Mouse (Mus musculus) embryonic fibroblast, embryonic 13.5 days (primary cell): ENCODE data around the gene Pan2. TPM values are rescaled to one million over a fixed set of nuclear protein-coding genes. Genes with fewer than 3 reads are reported as not detected.
A peak's percentile ranks its signal among the peaks of the same experiment; 100 is the strongest.

ENCODE experiments used
- H3K27ac ChIP-seq: 2 replicates; pipeline ENCODE4 v1.5.1; 2012; ENCODE audit warnings: low read length, control low read depth, inconsistent platforms; ENCODE audit not compliant: insufficient read depth
- H3K4me1 ChIP-seq: 2 replicates; pipeline ENCODE4 v1.6.1; 2011; ENCODE audit warnings: low read length; ENCODE audit not compliant: control insufficient read depth, insufficient read depth
- H3K4me3 ChIP-seq: 2 replicates; pipeline ENCODE4 v1.5.1; 2011; ENCODE audit warnings: mild to moderate bottlenecking, control low read depth, low read length; ENCODE audit not compliant: insufficient read depth
- CTCF ChIP-seq: IDR thresholded peaks from 2 replicates; pipeline ENCODE4 v1.5.1; 2011; ENCODE audit warnings: mild to moderate bottlenecking, control low read depth, low read length, moderate library complexity, borderline replicate concordance; ENCODE audit not compliant: insufficient read depth
- POLR2A ChIP-seq: IDR thresholded peaks from 2 replicates; pipeline ENCODE4 v1.6.1; 2011; ENCODE audit warnings: low read depth, mild to moderate bottlenecking, control low read depth, low read length, moderate library complexity
- polyA plus RNA-seq: library from polyadenylated mRNA; stranded (reverse); fragments of >200 nt; gene quantifications from 2 replicates; pipeline ENCODE4 v1.2.4, GENCODE M21; 2011; ENCODE audit warnings: low read depth; ENCODE audit not compliant: missing spikeins, insufficient read length

Pan2 gene
- polyA plus RNA-seq, 1 experiment, result 14.2 TPM

DNA sequence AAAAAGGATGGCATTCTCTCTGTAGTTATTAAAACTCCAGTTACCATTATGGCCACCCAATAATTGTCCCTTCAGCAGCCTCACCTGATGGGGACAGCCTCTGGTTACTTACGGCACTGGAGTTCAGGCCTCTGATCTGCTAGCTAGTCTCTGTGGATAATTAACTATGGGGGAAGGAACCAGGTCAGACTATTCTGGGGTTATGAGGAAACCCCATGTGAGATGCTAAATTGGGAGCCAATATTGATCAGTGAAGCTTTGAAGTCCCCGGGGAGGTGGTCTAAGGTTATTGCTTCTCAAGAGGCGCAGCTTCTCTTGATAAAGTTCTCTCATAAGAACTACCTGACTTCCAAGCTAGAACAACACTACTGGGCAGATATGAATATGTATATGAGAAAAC, 33.1 kb downstream of the Pan2 start:
- TF ChIP-seq POLR2A (no peak), CTCF (no peak)
- Histone ChIP-seq H3K4me1 (peaks cover 5% of the 10 kb centered on the region), H3K4me3 (no peak overlapping the region), H3K27ac (no peak overlapping the region)

DNA sequence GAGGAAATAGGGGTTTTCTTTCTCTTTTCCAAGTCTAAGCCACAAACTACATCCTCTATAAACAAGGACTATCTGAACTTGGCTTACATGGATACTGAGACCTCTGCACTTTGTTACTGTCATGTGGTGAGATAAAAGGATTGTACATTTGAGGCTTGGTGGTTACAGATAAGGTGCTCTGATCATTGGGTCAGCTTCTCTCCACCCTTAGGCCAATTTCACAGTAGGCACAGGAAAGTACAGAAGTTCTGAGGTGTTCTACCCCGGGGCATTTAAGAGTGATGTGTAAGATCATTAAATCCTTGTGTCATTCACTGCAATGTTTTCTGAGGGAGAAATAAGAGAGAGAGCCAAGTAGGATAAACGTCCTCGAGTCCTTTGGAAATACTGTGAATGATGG, 33.5 kb downstream of the Pan2 start:
- Histone ChIP-seq H3K4me1 (peaks cover 5% of the 10 kb centered on the region), H3K4me3 (peak overlapping the region; percentile 54), H3K27ac (peak overlapping the region; percentile 67; the same call in 1 of the 2 replicates)
- TF ChIP-seq CTCF (no peak), POLR2A (no peak; the same call in 1 of the 2 replicates)

DNA sequence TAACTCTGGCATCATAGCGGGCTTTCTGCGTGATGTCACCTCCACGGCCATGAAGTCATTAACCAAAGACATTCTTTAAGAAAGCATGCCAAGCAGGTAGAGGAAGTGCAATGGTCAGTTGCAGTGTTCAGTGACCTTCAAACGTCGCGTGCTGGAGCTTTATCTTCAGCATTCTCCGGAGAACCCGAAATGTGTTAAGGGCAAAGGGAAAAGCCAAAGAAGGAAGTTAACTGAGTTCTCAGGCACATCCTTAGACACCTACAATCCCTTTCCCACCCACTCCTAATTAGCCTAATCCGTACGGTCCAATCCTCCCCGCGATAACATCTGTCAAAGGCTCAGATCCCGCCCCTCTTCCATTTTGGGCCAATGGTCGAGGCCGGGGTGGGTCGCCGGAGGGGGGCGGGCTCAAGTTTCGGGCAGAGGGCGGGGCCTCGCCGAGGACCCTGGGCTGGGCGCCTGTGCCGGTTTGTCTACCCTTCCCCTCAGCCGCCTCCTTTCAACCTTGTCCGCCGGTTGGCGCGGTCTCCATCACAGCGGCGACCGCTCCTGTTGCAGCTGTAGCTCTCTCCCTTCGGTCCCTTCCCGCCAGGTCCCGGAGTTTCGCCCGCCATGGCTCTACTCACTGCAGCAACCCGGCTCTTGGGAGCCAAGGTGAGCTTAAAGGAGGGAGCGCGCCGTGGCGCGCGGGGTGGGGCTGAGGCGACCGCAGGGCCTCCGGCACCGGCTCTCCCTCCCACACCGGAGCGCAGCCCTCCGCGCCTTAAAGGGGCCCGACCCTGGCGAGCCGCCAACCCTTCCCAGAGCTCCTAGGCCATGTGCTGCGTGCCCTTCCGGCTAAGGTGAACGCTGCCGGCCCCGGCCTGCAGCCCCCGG, 34.4 kb downstream of the Pan2 start, which contains the start of gene Cs:
Gene Cs, plus strand, starts transcription at position 429 of the 876 bp plus-strand sequence.
- peak within 1 kb of the TSS; percentile 67 for H3K27ac ChIP-seq
- H3K4me1 ChIP-seq, result peaks cover 5% of the 10 kb centered on the region
- H3K4me3 ChIP-seq, result peak within 1 kb of the TSS; percentile 92
- TF ChIP-seq POLR2A (peak; percentile 80), CTCF (no peak)

DNA sequence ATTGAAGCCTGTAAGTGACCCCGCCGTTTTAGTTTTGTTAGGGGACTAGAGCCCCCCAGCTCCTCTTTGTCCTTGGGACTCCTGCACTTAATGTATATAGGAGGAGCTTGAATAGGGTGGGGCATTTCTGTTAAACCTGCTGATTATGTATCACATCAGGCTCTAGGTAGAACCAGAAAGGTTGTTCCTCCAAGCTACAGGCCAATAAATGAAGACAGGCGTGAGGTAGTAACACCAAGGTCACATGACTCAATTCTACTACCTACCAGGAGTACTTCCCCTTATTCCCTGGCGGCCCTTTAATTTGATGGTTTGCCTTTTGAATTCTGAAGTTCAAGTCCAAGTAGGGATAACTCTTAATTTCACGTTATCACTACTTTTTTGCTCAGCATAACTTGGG, 35.3 kb downstream of the Pan2 start:
- Histone ChIP-seq H3K27ac (0 out of 2 replicates have a peak overlapping the region, but pooled peaks have one; percentile 53), H3K4me1 (peaks cover 6% of the 10 kb centered on the region)
- TF ChIP-seq POLR2A, result no peak
- TF ChIP-seq CTCF, result no peak

DNA sequence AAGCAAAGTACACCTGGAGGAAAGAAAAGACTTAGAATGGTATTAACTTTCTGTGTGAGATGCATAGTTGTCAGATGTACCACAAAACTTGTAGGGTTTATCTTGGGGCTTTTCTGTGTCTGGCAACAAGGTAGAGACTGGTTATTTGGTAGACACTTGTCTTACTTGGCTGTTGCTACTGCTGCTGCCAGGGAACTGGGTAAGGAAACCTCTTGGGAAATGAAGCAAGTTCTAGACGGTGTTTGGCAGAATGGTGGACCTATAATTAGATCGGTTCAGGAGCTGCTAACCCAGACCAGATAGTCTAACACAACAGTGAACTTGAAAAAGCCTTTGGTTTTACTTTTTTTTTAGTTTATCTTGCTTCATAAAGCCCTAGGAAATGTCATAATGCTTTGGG, 35.8 kb downstream of the Pan2 start:
- Histone ChIP-seq H3K4me1 (peaks cover 7% of the 10 kb centered on the region), H3K4me3 (peak overlapping the region; percentile 92), H3K27ac (no peak overlapping the region)
- TF ChIP-seq CTCF, result no peak
- TF ChIP-seq POLR2A, result no peak

More for the DNA sequence above, 35.3 kb downstream of the Pan2 start:
- H3K4me3 ChIP-seq, result peak overlapping the region; percentile 92

DNA sequence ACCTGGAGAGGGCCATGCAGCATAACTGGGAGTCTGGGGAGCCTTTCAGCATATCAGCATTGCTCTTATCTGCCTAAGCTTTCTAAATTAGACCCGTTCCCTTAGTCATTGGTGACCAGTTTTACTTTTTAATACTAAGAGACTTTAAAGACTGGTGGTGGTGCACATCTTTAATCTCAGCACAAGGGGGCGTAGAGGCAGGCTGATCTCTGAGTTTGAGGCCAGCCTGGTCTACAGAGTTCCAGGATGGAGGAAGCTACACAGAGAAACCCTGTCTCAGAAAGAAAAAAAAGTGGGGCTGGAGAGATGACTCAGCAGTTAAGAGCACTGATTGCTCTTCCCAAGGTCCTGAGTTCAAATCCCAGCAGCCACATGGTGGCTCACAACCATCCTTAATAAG, 37.1 kb downstream of the Pan2 start:
- no peak for TF ChIP-seq POLR2A
- no peak for TF ChIP-seq CTCF
- no peak overlapping the region for H3K4me3 ChIP-seq
- H3K27ac ChIP-seq, result no peak overlapping the region
- H3K4me1 ChIP-seq, result peaks cover 10% of the 10 kb centered on the region

DNA sequence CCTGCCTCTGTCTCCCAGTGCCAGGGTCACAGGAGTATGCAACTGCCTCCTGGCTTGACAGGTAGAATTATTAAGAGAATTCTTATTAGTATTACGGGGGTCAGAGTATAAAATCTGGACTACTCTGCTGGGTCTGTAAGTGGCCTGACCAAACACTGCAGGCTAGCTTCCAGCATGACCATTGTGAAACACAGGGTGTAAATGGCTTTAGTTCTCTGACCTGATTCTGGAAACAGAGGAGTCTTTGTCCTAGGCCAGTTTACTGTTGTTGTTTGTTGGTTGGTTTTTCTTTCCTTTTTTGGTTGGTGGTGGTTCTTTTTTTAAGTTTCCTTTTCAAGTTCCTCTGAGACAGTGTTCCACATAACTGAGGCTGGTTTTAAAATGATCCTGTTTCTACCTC, 40.3 kb downstream of the Pan2 start:
- peak overlapping the region; percentile 31; the same call in 1 of the 2 replicates for H3K27ac ChIP-seq
- no peak overlapping the region for H3K4me3 ChIP-seq
- TF ChIP-seq CTCF, result no peak
- no peak for TF ChIP-seq POLR2A
- H3K4me1 ChIP-seq, result peaks cover 17% of the 10 kb centered on the region

DNA sequence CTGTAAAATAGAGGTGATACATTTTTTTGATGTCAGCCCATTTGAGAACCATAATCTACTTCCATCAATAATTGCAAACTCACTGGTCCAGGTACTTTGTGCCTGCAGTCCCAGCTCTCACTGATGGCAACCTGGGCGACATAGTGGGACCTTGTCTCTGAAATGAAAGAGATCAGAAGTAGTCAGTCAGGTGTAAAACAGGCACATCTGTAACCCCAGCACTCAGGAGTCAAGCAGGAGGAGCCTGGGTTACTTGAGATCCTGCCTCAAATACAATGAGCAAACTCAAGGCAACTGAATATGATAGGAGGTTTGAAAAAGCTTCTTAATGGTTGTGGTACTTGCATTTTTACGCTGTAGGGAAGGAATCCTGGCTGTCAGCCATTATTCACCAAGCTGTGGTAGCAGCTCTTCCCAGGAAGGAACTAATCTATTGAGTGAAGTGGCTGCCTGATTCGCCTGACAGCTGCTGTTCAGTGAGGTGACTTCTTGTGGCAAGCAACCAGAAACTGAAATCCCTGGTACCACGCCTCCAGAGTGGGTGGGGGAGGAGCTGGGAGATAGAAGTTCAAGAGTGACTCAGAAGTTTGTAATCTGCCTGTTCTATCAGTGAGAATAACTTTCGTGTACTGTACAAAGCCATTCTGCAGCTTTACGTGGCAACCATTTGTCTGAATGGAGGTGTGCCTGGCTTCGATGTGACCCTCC, 41.6 kb downstream of the Pan2 start:
- peak overlapping the region; percentile 74 for H3K27ac ChIP-seq
- no peak overlapping the region for H3K4me3 ChIP-seq
- TF ChIP-seq CTCF (no peak), POLR2A (no peak)
- peaks cover 13% of the 10 kb centered on the region for H3K4me1 ChIP-seq

DNA sequence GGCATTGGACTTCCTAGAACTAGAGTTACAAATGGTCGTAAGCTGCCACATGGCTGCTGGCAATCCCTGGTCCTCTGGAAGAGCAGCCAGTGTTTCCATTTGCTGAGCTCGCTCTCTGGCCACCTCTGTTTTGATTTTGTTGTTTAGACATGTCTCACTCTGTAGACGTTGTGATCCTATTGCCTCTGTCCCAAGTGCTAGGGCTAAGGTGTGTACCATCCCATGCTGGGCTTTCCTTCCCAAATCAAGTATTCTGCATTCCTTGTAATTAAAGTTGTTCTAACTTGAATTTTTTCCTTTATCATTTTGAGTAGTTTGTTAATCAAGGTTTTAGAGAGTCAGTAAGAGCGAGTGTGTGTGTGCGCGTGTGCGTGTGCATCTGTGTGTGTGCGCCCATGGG, 44.4 kb downstream of the Pan2 start:
- no peak overlapping the region for H3K4me3 ChIP-seq
- H3K27ac ChIP-seq, result no peak overlapping the region
- H3K4me1 ChIP-seq, result peaks cover 12% of the 10 kb centered on the region
- no peak for TF ChIP-seq CTCF
- no peak for TF ChIP-seq POLR2A
